Mouse (Mus musculus) limb, embryonic 12.5 days (tissue): ENCODE measurements around the gene Rpl18a. TPM values are rescaled to one million over a fixed set of nuclear protein-coding genes. Genes with fewer than 3 reads are reported as not detected.

Experiments
- ATAC-seq: fragments of 200-750 bp; cut with Nextera tagmentation; 2 replicates; pipeline ENCODE4 v1.8.0; 2017; ENCODE audit warnings: low read depth, moderate TSS enrichment; ENCODE audit not compliant: insufficient number of reproducible peaks, insufficient read depth, low FRiP score, low TSS enrichment
- H3K27ac ChIP-seq: fragments of 300-500 bp; sonication (generic); 2 replicates; pipeline ENCODE4 v1.5.1; 2016; ENCODE audit warnings: mild to moderate bottlenecking, moderate library complexity
- H3K27me3 ChIP-seq: fragments of 300-500 bp; sonication (generic); 2 replicates; pipeline ENCODE4 v1.6.1; 2016; ENCODE audit warnings: mild to moderate bottlenecking, moderate library complexity
- H3K36me3 ChIP-seq: fragments of 300-500 bp; sonication (generic); 2 replicates; pipeline ENCODE4 v1.6.1; 2016; ENCODE audit warnings: mild to moderate bottlenecking, moderate library complexity
- H3K4me1 ChIP-seq: fragments of 300-500 bp; sonication (generic); replicated peaks from 2 replicates; pipeline ENCODE4 v1.6.1; 2016
- H3K4me2 ChIP-seq: fragments of 300-500 bp; sonication (generic); 2 replicates; pipeline ENCODE4 v1.6.1; 2016; ENCODE audit warnings: mild to moderate bottlenecking, moderate library complexity
- H3K4me3 ChIP-seq: fragments of 300-500 bp; sonication (generic); replicated peaks from 2 replicates; pipeline ENCODE4 v1.5.1; 2016; ENCODE audit warnings: mild to moderate bottlenecking
- H3K9ac ChIP-seq: fragments of 300-500 bp; sonication (generic); replicated peaks from 2 replicates; pipeline ENCODE4 v1.6.1; 2016; ENCODE audit warnings: mild to moderate bottlenecking, moderate library complexity
- H3K9me3 ChIP-seq: fragments of 300-500 bp; sonication (generic); 2 replicates; pipeline ENCODE4 v1.6.1; 2016; ENCODE audit warnings: mild to moderate bottlenecking, moderate library complexity
- WGBS: fragments of 180-500 bp; shearing (Covaris S2); methylation state at CpG from one replicate; pipeline ENCODE4 v1.1.7; 2016; 5-methylcytosine and 5-hydroxymethylcytosine counted together
- polyA plus RNA-seq: library from polyadenylated mRNA; unstranded; fragments of >200 nt; fragmentation: Nextera tagmentation; extraction: Ambion mirVana; gene quantifications from 2 replicates; pipeline ENCODE4 v1.2.1, GENCODE M21; 2016

The Rpl18a gene
- polyA plus RNA-seq: 3,693 and 3,808 TPM in 2 replicates

- Histone ChIP-seq H3K4me3 (peak within 1 kb of the TSS; percentile 85), H3K4me2 (peak within 1 kb of the TSS; percentile 98), H3K9ac (peak within 1 kb of the TSS; percentile 90), H3K36me3 (peaks cover 32% of the 10 kb centered on the region), H3K27me3 (peaks cover 34% of the 10 kb centered on the region), H3K27ac (peak within 1 kb of the TSS; percentile 87), H3K4me1 (peaks cover 29% of the 10 kb centered on the region), H3K9me3 (no peaks in the 10 kb centered on the region)
- WGBS: under 1% methylated on average over 60 of the region's 60 CpGs
- ATAC-seq: peak; percentile 98
Measured at GRCm38 (mm10) chr8:70897021-70897680, at the start of gene Rpl18a. Rpl18a (minus strand) TSS chr8:70897412.

GRCm38 (mm10) chr8:70943187-70943586 is 46.0 kb upstream of the Rpl18a start:
- H3K9ac ChIP-seq: no peak overlapping the region
- no peak overlapping the region for H3K4me3 ChIP-seq
- 28% methylated on average over 1 of the region's 1 CpGs for WGBS
- ATAC-seq: no peak
- no peaks in the 10 kb centered on the region for H3K4me1 ChIP-seq
- no peaks in the 10 kb centered on the region for H3K27me3 ChIP-seq
- H3K4me2 ChIP-seq: no peak overlapping the region
- no peaks in the 10 kb centered on the region for H3K9me3 ChIP-seq
- no peak overlapping the region for H3K27ac ChIP-seq
- no peaks in the 10 kb centered on the region for H3K36me3 ChIP-seq

- ATAC-seq: no peak
- Histone ChIP-seq H3K4me1 (no peaks in the 10 kb centered on the region), H3K9ac (no peak overlapping the region), H3K4me3 (no peak overlapping the region), H3K36me3 (no peaks in the 10 kb centered on the region), H3K27ac (no peak overlapping the region), H3K9me3 (no peaks in the 10 kb centered on the region), H3K4me2 (no peak overlapping the region), H3K27me3 (no peaks in the 10 kb centered on the region)
- 64% methylated on average over 2 of the region's 2 CpGs for WGBS
Measured at GRCm38 (mm10) chr8:70941478-70941877, 44.3 kb upstream of the Rpl18a start.

- no peak for ATAC-seq
- no peaks in the 10 kb centered on the region for H3K9me3 ChIP-seq
- 0 out of 2 replicates have a peak, but pooled peaks cover 5% of the 10 kb centered on the region for H3K36me3 ChIP-seq
- WGBS: 81% methylated on average over 6 of the region's 6 CpGs
- H3K4me1 ChIP-seq: no peaks in the 10 kb centered on the region
- H3K4me2 ChIP-seq: no peak overlapping the region
- H3K27me3 ChIP-seq: no peaks in the 10 kb centered on the region
- H3K27ac ChIP-seq: no peak overlapping the region
- H3K9ac ChIP-seq: no peak overlapping the region
- no peak overlapping the region for H3K4me3 ChIP-seq
Measured at GRCm38 (mm10) chr8:70937200-70937599, 40.0 kb upstream of the Rpl18a start.

GRCm38 (mm10) chr8:70934786-70935185 is 37.6 kb upstream of the Rpl18a start:
- no peak overlapping the region for H3K9ac ChIP-seq
- H3K27ac ChIP-seq: no peak overlapping the region
- H3K4me2 ChIP-seq: no peak overlapping the region
- H3K36me3 ChIP-seq: 0 out of 2 replicates have a peak, but pooled peaks cover 7% of the 10 kb centered on the region
- ATAC-seq: no peak
- H3K4me3 ChIP-seq: no peak overlapping the region
- no peaks in the 10 kb centered on the region for H3K4me1 ChIP-seq
- H3K9me3 ChIP-seq: no peaks in the 10 kb centered on the region
- 62% methylated on average over 7 of the region's 7 CpGs for WGBS
- H3K27me3 ChIP-seq: no peaks in the 10 kb centered on the region

- H3K4me2 ChIP-seq: no peak overlapping the region
- 0 out of 2 replicates have a peak, but pooled peaks cover 7% of the 10 kb centered on the region for H3K36me3 ChIP-seq
- no peak overlapping the region for H3K27ac ChIP-seq
- H3K4me3 ChIP-seq: no peak overlapping the region
- H3K27me3 ChIP-seq: no peaks in the 10 kb centered on the region
- no peak for ATAC-seq
- 80% methylated on average over 4 of the region's 4 CpGs for WGBS
- no peaks in the 10 kb centered on the region for H3K4me1 ChIP-seq
- no peak overlapping the region for H3K9ac ChIP-seq
- H3K9me3 ChIP-seq: no peaks in the 10 kb centered on the region
Measured at GRCm38 (mm10) chr8:70933036-70933435, 35.8 kb upstream of the Rpl18a start.

GRCm38 (mm10) chr8:70931731-70932130 is 34.5 kb upstream of the Rpl18a start:
- ATAC-seq: no peak
- WGBS: 92% methylated on average over 11 of the region's 11 CpGs
- H3K36me3 ChIP-seq: 0 out of 2 replicates have a peak, but pooled peaks cover 7% of the 10 kb centered on the region
- H3K4me2 ChIP-seq: no peak overlapping the region
- no peak overlapping the region for H3K27ac ChIP-seq
- no peaks in the 10 kb centered on the region for H3K9me3 ChIP-seq
- no peaks in the 10 kb centered on the region for H3K4me1 ChIP-seq
- H3K27me3 ChIP-seq: no peaks in the 10 kb centered on the region
- H3K4me3 ChIP-seq: no peak overlapping the region
- H3K9ac ChIP-seq: no peak overlapping the region

GRCm38 (mm10) chr8:70928778-70929322 is 31.6 kb upstream of the Rpl18a start:
- H3K9me3 ChIP-seq: no peaks in the 10 kb centered on the region
- no peak for ATAC-seq
- H3K4me3 ChIP-seq: no peak overlapping the region
- no peak overlapping the region for H3K4me2 ChIP-seq
- 84% methylated on average over 5 of the region's 5 CpGs for WGBS
- no peak overlapping the region for H3K27ac ChIP-seq
- no peaks in the 10 kb centered on the region for H3K4me1 ChIP-seq
- peaks cover 13% of the 10 kb centered on the region; the same call in 1 of the 2 replicates for H3K36me3 ChIP-seq
- H3K9ac ChIP-seq: no peak overlapping the region
- H3K27me3 ChIP-seq: no peaks in the 10 kb centered on the region

- Histone ChIP-seq H3K4me1 (no peaks in the 10 kb centered on the region), H3K4me3 (no peak overlapping the region), H3K27me3 (no peaks in the 10 kb centered on the region), H3K4me2 (no peak overlapping the region), H3K27ac (no peak overlapping the region), H3K9ac (no peak overlapping the region), H3K36me3 (peaks cover 19% of the 10 kb centered on the region), H3K9me3 (no peaks in the 10 kb centered on the region)
- WGBS: 81% methylated on average over 3 of the region's 3 CpGs
- no peak for ATAC-seq
Measured at GRCm38 (mm10) chr8:70928096-70928495, 30.9 kb upstream of the Rpl18a start.

GRCm38 (mm10) chr8:70926396-70926795 is 29.2 kb upstream of the Rpl18a start:
- Histone ChIP-seq H3K4me1 (no peaks in the 10 kb centered on the region), H3K4me2 (no peak overlapping the region), H3K36me3 (peaks cover 13% of the 10 kb centered on the region), H3K9me3 (no peaks in the 10 kb centered on the region), H3K27ac (no peak overlapping the region), H3K27me3 (no peaks in the 10 kb centered on the region), H3K4me3 (no peak overlapping the region), H3K9ac (no peak overlapping the region)
- 87% methylated on average over 5 of the region's 5 CpGs for WGBS
- no peak for ATAC-seq

GRCm38 (mm10) chr8:70925754-70926153 is 28.5 kb upstream of the Rpl18a start:
- Histone ChIP-seq H3K27ac (no peak overlapping the region), H3K36me3 (peaks cover 20% of the 10 kb centered on the region), H3K4me3 (no peak overlapping the region), H3K9ac (no peak overlapping the region), H3K4me2 (no peak overlapping the region), H3K27me3 (no peaks in the 10 kb centered on the region), H3K9me3 (no peaks in the 10 kb centered on the region), H3K4me1 (no peaks in the 10 kb centered on the region)
- ATAC-seq: no peak
- 93% methylated on average over 4 of the region's 4 CpGs for WGBS

GRCm38 (mm10) chr8:70924151-70924550 is 26.9 kb upstream of the Rpl18a start:
- Histone ChIP-seq H3K36me3 (peaks cover 35% of the 10 kb centered on the region), H3K4me2 (no peak overlapping the region), H3K9ac (no peak overlapping the region), H3K4me3 (no peak overlapping the region), H3K27ac (no peak overlapping the region), H3K9me3 (no peaks in the 10 kb centered on the region), H3K27me3 (no peaks in the 10 kb centered on the region), H3K4me1 (no peaks in the 10 kb centered on the region)
- WGBS: 88% methylated on average over 4 of the region's 4 CpGs
- no peak for ATAC-seq
